Mouse (Mus musculus): Measurements from ENCODE around the gene Nrk. TPM values are rescaled to one million over a fixed set of nuclear protein-coding genes. Genes with fewer than 3 reads are reported as not detected.

Gene Nrk
- total RNA-seq, 2 experiments from 2014 or later, result 15.5 to 23.5 TPM

Other genes with a start within 250 kb of the Nrk start
- gene Serpina7, start 170.8 kb downstream of the Nrk start, total RNA-seq (2021), result not detected
- not detected for gene 4930513O06Rik, start 171.8 kb downstream of the Nrk start, total RNA-seq (2021)